Mouse (Mus musculus) bone marrow macrophage, adult 2 months (primary cell): ENCODE data around the gene Timmdc1.

Source experiments
- CTCF ChIP-seq: IDR thresholded peaks from 2 replicates; pipeline ENCODE4 v1.5.1; 2012; ENCODE audit warnings: low read depth, mild to moderate bottlenecking, low read length, moderate library complexity
- POLR2A ChIP-seq: IDR thresholded peaks from 2 replicates; pipeline ENCODE4 v1.6.1; 2012; ENCODE audit warnings: mild to moderate bottlenecking, low read depth, low read length, borderline replicate concordance

DNA sequence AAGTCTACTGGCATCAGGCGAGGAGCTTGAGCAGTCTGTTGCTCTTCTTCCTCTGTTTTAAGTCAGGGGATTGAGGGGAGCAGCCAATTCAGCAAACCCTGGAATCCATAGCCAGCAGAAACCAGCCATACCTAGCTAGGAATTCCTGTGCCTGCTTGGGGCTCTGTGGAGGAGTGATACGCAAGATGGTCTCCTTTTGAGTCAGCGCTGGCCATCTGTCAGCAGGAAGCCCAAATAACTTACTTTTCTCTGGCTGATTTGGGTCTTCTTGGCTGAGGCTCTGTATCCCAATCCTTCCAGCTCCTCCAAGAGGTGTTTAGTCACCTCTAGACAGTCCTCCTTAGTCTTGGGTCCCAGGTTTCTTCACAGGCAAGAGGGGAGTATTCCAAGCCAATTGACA, 33.5 kb upstream of the Timmdc1 start:
- TF ChIP-seq CTCF (no peak), POLR2A (no peak)
